Mouse (Mus musculus) bone marrow, adult 2 months (tissue): ENCODE measurements around the gene Yeats2. TPM values are rescaled to one million over a fixed set of nuclear protein-coding genes. Genes with fewer than 3 reads are reported as not detected.

Experiments used
- H3K27ac ChIP-seq: fragments of 200-500 bp; 2 replicates; pipeline ENCODE4 v1.5.1; 2012; ENCODE audit warnings: low read depth, mild to moderate bottlenecking, control low read depth, inconsistent platforms, low read length; ENCODE audit not compliant: control insufficient read depth, poor library complexity, insufficient read depth
- H3K4me1 ChIP-seq: fragments of 200-500 bp; 2 replicates; pipeline ENCODE4 v1.6.1; 2011; ENCODE audit warnings: low read length; ENCODE audit not compliant: control insufficient read depth, insufficient read depth
- H3K4me3 ChIP-seq: fragments of 200-500 bp; replicated peaks from 2 replicates; pipeline ENCODE3; 2011; ENCODE audit warnings: mild to moderate bottlenecking, low read depth, low read length, control low read depth; ENCODE audit not compliant: control insufficient read depth
- CTCF ChIP-seq: fragments of 200-500 bp; IDR thresholded peaks from 2 replicates; pipeline ENCODE4 v1.5.1; 2011; ENCODE audit warnings: low read length, control low read depth; ENCODE audit not compliant: control insufficient read depth, insufficient read depth
- POLR2A ChIP-seq: fragments of 200-500 bp; IDR thresholded peaks from 2 replicates; pipeline ENCODE4 v1.6.1; 2011; ENCODE audit warnings: low read depth, mild to moderate bottlenecking, control low read depth, low read length, borderline replicate concordance; ENCODE audit not compliant: control insufficient read depth
- WGBS: fragments of 180-500 bp; shearing (Covaris S2); methylation state at CpG from one replicate; pipeline ENCODE4 v1.1.7; 2018; 5-methylcytosine and 5-hydroxymethylcytosine counted together
- polyA plus RNA-seq: library from polyadenylated mRNA; stranded (reverse); fragments of >200 nt; gene quantifications from 2 replicates; pipeline ENCODE4 v1.2.4, GENCODE M21; 2011; ENCODE audit warnings: low replicate concordance; ENCODE audit not compliant: missing spikeins, insufficient read depth, insufficient read length

The Yeats2 gene
- polyA plus RNA-seq, 1 experiment, result 17.7 TPM

DNA sequence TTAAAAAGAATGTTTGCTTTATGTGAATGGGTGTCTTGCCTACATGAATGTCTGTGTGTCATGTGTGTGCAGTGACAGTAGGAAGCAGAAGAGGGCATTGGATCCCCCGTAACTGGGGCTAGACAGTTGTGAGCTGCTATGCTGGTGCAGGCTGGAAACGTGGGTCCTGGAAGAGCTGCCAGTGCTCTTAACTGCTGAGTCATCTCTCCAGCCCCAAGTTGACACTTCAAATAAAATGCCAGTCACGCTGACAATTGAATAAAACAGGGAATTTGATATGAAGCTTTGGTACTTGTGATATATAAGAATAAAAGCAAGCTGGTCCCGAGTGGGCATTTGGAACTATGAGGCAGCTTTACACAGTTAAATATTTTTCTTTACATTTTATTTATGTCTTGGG lies 139.4 kb downstream of the Yeats2 start:
- H3K4me1 ChIP-seq, result no peaks in the 10 kb centered on the region
- no peak overlapping the region for H3K4me3 ChIP-seq
- WGBS, result 57% methylated on average over 4 of the region's 4 CpGs
- TF ChIP-seq CTCF, result no peak
- no peak for TF ChIP-seq POLR2A
- no peak overlapping the region for H3K27ac ChIP-seq

Other genes starting within 250 kb of the Yeats2 start
- 32.9 and 52.8 TPM in 2 replicates for gene Klhl6, start 158.0 kb upstream of the Yeats2 start, polyA plus RNA-seq
- gene Klhl24, start 43.5 kb upstream of the Yeats2 start, polyA plus RNA-seq, result 8.0 and 14.1 TPM in 2 replicates
- gene Map6d1, start 100.3 kb downstream of the Yeats2 start, polyA plus RNA-seq, result not detected in 2 replicates
- 57.4 and 96.3 TPM in 2 replicates for gene Parl, start 161.3 kb downstream of the Yeats2 start, polyA plus RNA-seq
- gene Cyp2ab1, start 184.3 kb downstream of the Yeats2 start, polyA plus RNA-seq, result 1.5 TPM in 1 of 2 replicates, not detected in the other